Mouse (Mus musculus) heart, embryonic 12.5 days (tissue): ENCODE data around the gene She. TPM values are rescaled to one million over a fixed set of nuclear protein-coding genes. Genes with fewer than 3 reads are reported as not detected.

Experiments
- ATAC-seq: fragments of 200-750 bp; cut with Nextera tagmentation; 2 replicates; pipeline ENCODE4 v1.8.0; 2017; ENCODE audit warnings: moderate TSS enrichment, moderate library complexity; ENCODE audit not compliant: insufficient number of reproducible peaks, low FRiP score
- H3K27ac ChIP-seq: fragments of 300-500 bp; sonication (generic); 2 replicates; pipeline ENCODE4 v1.5.1; 2016; ENCODE audit warnings: mild to moderate bottlenecking, moderate library complexity; ENCODE audit not compliant: poor library complexity, severe bottlenecking
- H3K27me3 ChIP-seq: fragments of 300-500 bp; sonication (generic); replicated peaks from 2 replicates; pipeline ENCODE4 v1.6.1; 2016; ENCODE audit warnings: mild to moderate bottlenecking, moderate library complexity
- H3K36me3 ChIP-seq: fragments of 300-500 bp; sonication (generic); 2 replicates; pipeline ENCODE4 v1.6.1; 2016; ENCODE audit warnings: mild to moderate bottlenecking, moderate library complexity
- H3K4me1 ChIP-seq: fragments of 300-500 bp; sonication (generic); replicated peaks from 2 replicates; pipeline ENCODE4 v1.6.1; 2016; ENCODE audit warnings: mild to moderate bottlenecking
- H3K4me2 ChIP-seq: fragments of 300-500 bp; sonication (generic); 2 replicates; pipeline ENCODE4 v1.6.1; 2016; ENCODE audit warnings: mild to moderate bottlenecking, moderate library complexity
- H3K4me3 ChIP-seq: fragments of 300-500 bp; sonication (generic); 2 replicates; pipeline ENCODE4 v1.5.1; 2016; ENCODE audit warnings: mild to moderate bottlenecking
- H3K9ac ChIP-seq: fragments of 300-500 bp; sonication (generic); 2 replicates; pipeline ENCODE4 v1.6.1; 2016; ENCODE audit warnings: mild to moderate bottlenecking, moderate library complexity
- H3K9me3 ChIP-seq: fragments of 300-500 bp; sonication (generic); replicated peaks from 2 replicates; pipeline ENCODE4 v1.6.1; 2016; ENCODE audit warnings: mild to moderate bottlenecking, moderate library complexity
- WGBS: fragments of 180-500 bp; shearing (Covaris S2); methylation state at CpG from one replicate; pipeline ENCODE4 v1.1.7; 2016; 5-methylcytosine and 5-hydroxymethylcytosine counted together
- polyA plus RNA-seq: library from polyadenylated mRNA; unstranded; fragments of >200 nt; fragmentation: Nextera tagmentation; extraction: Ambion mirVana; gene quantifications from 2 replicates; pipeline ENCODE4 v1.2.1, GENCODE M21; 2016

Gene She
- 9.6 and 10.5 TPM in 2 replicates for polyA plus RNA-seq

- H3K9me3 ChIP-seq, result no peaks in the 10 kb centered on the region
- H3K4me2 ChIP-seq, result peak within 1 kb of the TSS; percentile 81
- peaks cover 59% of the 10 kb centered on the region for H3K27me3 ChIP-seq
- 0 out of 2 replicates have a peak, but pooled peaks cover 3% of the 10 kb centered on the region for H3K36me3 ChIP-seq
- WGBS, result 2% methylated on average over 83 of the region's 96 CpGs
- peak within 1 kb of the TSS; percentile 76 for H3K9ac ChIP-seq
- peak; percentile 66 for ATAC-seq
- peak within 1 kb of the TSS; percentile 62 for H3K4me3 ChIP-seq
- H3K27ac ChIP-seq, result peak within 1 kb of the TSS; percentile 61
- peaks cover 5% of the 10 kb centered on the region; the same call in 1 of the 2 replicates for H3K4me1 ChIP-seq
Measured at GRCm38 (mm10) chr3:89830815-89831591, at the start of gene She. She (plus strand) TSS chr3:89831370.

GRCm38 (mm10) chr3:89781640-89782039 is 49.5 kb upstream of the She start:
- WGBS, result 77% methylated on average over 5 of the region's 5 CpGs
- Histone ChIP-seq H3K4me3 (no peak overlapping the region), H3K4me1 (peaks cover 2% of the 10 kb centered on the region; the same call in 1 of the 2 replicates), H3K4me2 (no peak overlapping the region), H3K27me3 (no peaks in the 10 kb centered on the region), H3K9ac (no peak overlapping the region), H3K27ac (no peak overlapping the region), H3K36me3 (peaks cover 68% of the 10 kb centered on the region), H3K9me3 (no peaks in the 10 kb centered on the region)
- ATAC-seq, result no peak

GRCm38 (mm10) chr3:89784991-89785753 is 46.0 kb upstream of the She start:
- H3K27ac ChIP-seq, result no peak overlapping the region
- peak; percentile 66 for ATAC-seq

GRCm38 (mm10) chr3:89786275-89786674 is 44.9 kb upstream of the She start:
- Histone ChIP-seq H3K36me3 (peaks cover 24% of the 10 kb centered on the region), H3K27ac (no peak overlapping the region), H3K4me1 (peaks cover 2% of the 10 kb centered on the region; the same call in 1 of the 2 replicates), H3K27me3 (no peaks in the 10 kb centered on the region; the same call in 1 of the 2 replicates), H3K4me2 (no peak overlapping the region), H3K9ac (no peak overlapping the region), H3K9me3 (no peaks in the 10 kb centered on the region), H3K4me3 (no peak overlapping the region)
- 80% methylated on average over 6 of the region's 6 CpGs for WGBS
- ATAC-seq, result no peak

More at GRCm38 (mm10) chr3:89784991-89785753, 46.0 kb upstream of the She start:
- no peaks in the 10 kb centered on the region; the same call in 1 of the 2 replicates for H3K27me3 ChIP-seq
- peaks cover 2% of the 10 kb centered on the region; the same call in 1 of the 2 replicates for H3K4me1 ChIP-seq
- peak overlapping the region; percentile 44 for H3K4me2 ChIP-seq
- H3K9ac ChIP-seq, result no peak overlapping the region
- no peak overlapping the region for H3K4me3 ChIP-seq
- no peaks in the 10 kb centered on the region for H3K9me3 ChIP-seq
- WGBS, result 18% methylated on average over 11 of the region's 11 CpGs
- H3K36me3 ChIP-seq, result peaks cover 35% of the 10 kb centered on the region

- no peak for ATAC-seq
- H3K4me3 ChIP-seq, result no peak overlapping the region
- H3K36me3 ChIP-seq, result no peaks in the 10 kb centered on the region
- 68% methylated on average over 16 of the region's 16 CpGs for WGBS
- H3K9me3 ChIP-seq, result no peaks in the 10 kb centered on the region
- no peak overlapping the region for H3K27ac ChIP-seq
- H3K27me3 ChIP-seq, result no peaks in the 10 kb centered on the region; the same call in 1 of the 2 replicates
- H3K4me2 ChIP-seq, result no peak overlapping the region
- H3K4me1 ChIP-seq, result peaks cover 2% of the 10 kb centered on the region; the same call in 1 of the 2 replicates
- H3K9ac ChIP-seq, result no peak overlapping the region
Measured at GRCm38 (mm10) chr3:89788680-89789352, 42.4 kb upstream of the She start.

GRCm38 (mm10) chr3:89794616-89795015 is 36.6 kb upstream of the She start:
- 65% methylated on average over 2 of the region's 2 CpGs for WGBS
- no peaks in the 10 kb centered on the region for H3K36me3 ChIP-seq
- H3K4me3 ChIP-seq, result no peak overlapping the region
- no peak overlapping the region for H3K9ac ChIP-seq
- no peak overlapping the region for H3K4me2 ChIP-seq
- no peaks in the 10 kb centered on the region for H3K27me3 ChIP-seq
- no peaks in the 10 kb centered on the region for H3K9me3 ChIP-seq
- peaks cover 6% of the 10 kb centered on the region for H3K4me1 ChIP-seq
- ATAC-seq, result no peak
- H3K27ac ChIP-seq, result no peak overlapping the region

- Histone ChIP-seq H3K4me1 (peaks cover 8% of the 10 kb centered on the region), H3K9me3 (no peaks in the 10 kb centered on the region), H3K27ac (no peak overlapping the region), H3K36me3 (no peaks in the 10 kb centered on the region), H3K9ac (no peak overlapping the region), H3K27me3 (no peaks in the 10 kb centered on the region), H3K4me2 (no peak overlapping the region), H3K4me3 (no peak overlapping the region)
- WGBS, result 61% methylated on average over 5 of the region's 5 CpGs
- ATAC-seq, result no peak
Measured at GRCm38 (mm10) chr3:89795746-89796145, 35.4 kb upstream of the She start.

GRCm38 (mm10) chr3:89796358-89796757 is 34.8 kb upstream of the She start:
- 40% methylated on average over 4 of the region's 4 CpGs for WGBS
- H3K4me3 ChIP-seq, result no peak overlapping the region
- H3K27me3 ChIP-seq, result no peaks in the 10 kb centered on the region
- H3K27ac ChIP-seq, result no peak overlapping the region
- H3K9ac ChIP-seq, result no peak overlapping the region
- H3K4me2 ChIP-seq, result no peak overlapping the region
- ATAC-seq, result no peak
- H3K36me3 ChIP-seq, result no peaks in the 10 kb centered on the region
- no peaks in the 10 kb centered on the region for H3K9me3 ChIP-seq
- peaks cover 8% of the 10 kb centered on the region for H3K4me1 ChIP-seq

GRCm38 (mm10) chr3:89798518-89798917 is 32.7 kb upstream of the She start:
- Histone ChIP-seq H3K4me3 (no peak overlapping the region), H3K27me3 (no peaks in the 10 kb centered on the region), H3K27ac (no peak overlapping the region), H3K9ac (no peak overlapping the region), H3K4me1 (peaks cover 8% of the 10 kb centered on the region), H3K4me2 (no peak overlapping the region), H3K9me3 (no peaks in the 10 kb centered on the region), H3K36me3 (no peaks in the 10 kb centered on the region)
- ATAC-seq, result no peak
- 73% methylated on average over 3 of the region's 3 CpGs for WGBS

- H3K27ac ChIP-seq, result no peak overlapping the region
- H3K36me3 ChIP-seq, result no peaks in the 10 kb centered on the region
- H3K4me1 ChIP-seq, result peaks cover 8% of the 10 kb centered on the region
- 3% methylated on average over 13 of the region's 13 CpGs for WGBS
- peak overlapping the region; percentile 43 for H3K4me3 ChIP-seq
- peak overlapping the region; percentile 65; the same call in 1 of the 2 replicates for H3K9ac ChIP-seq
- H3K27me3 ChIP-seq, result no peaks in the 10 kb centered on the region
- peak overlapping the region; percentile 71 for H3K4me2 ChIP-seq
- 0 out of 2 replicates have a peak, but pooled peaks have one; percentile 42 for ATAC-seq
- no peaks in the 10 kb centered on the region for H3K9me3 ChIP-seq
Measured at GRCm38 (mm10) chr3:89799476-89799875, 31.7 kb upstream of the She start.
